Mouse (Mus musculus): ENCODE measurements around the gene Prickle1. TPM values are rescaled to one million over a fixed set of nuclear protein-coding genes. Genes with fewer than 3 reads are reported as not detected.

The Prickle1 gene
- 1 to 10 TPM in 1 of 3 experiments, under 1 TPM in 2; 0.45 to 1.5 (median 0.64) TPM for polyA plus RNA-seq (2017; shearing (Covaris generic))

- ATAC-seq, result peak; percentile 69
Observed at GRCm38 (mm10) chr15:93595746-93596145, at the start of gene Prickle1. Prickle1 (minus strand) TSS chr15:93595891.

- no peak for ATAC-seq
Observed at GRCm38 (mm10) chr15:93640221-93640620, 44.5 kb upstream of the Prickle1 start.

- ATAC-seq, result no peak
Observed at GRCm38 (mm10) chr15:93636976-93637375, 41.3 kb upstream of the Prickle1 start.

- no peak for ATAC-seq
Observed at GRCm38 (mm10) chr15:93635603-93636002, 39.9 kb upstream of the Prickle1 start.

GRCm38 (mm10) chr15:93634536-93634935, 38.8 kb upstream of the Prickle1 start:
- no peak for ATAC-seq

GRCm38 (mm10) chr15:93630001-93630541, 34.4 kb upstream of the Prickle1 start:
- no peak for ATAC-seq

- ATAC-seq, result no peak
Observed at GRCm38 (mm10) chr15:93629201-93629600, 33.5 kb upstream of the Prickle1 start.

- ATAC-seq, result no peak
Observed at GRCm38 (mm10) chr15:93627836-93628797, 32.4 kb upstream of the Prickle1 start.

- ATAC-seq, result no peak
Observed at GRCm38 (mm10) chr15:93619551-93619950, 23.9 kb upstream of the Prickle1 start.

GRCm38 (mm10) chr15:93618442-93619150, 22.9 kb upstream of the Prickle1 start:
- ATAC-seq, result no peak

- ATAC-seq, result no peak
Observed at GRCm38 (mm10) chr15:93616277-93616676, 20.6 kb upstream of the Prickle1 start.

GRCm38 (mm10) chr15:93615031-93615430, 19.3 kb upstream of the Prickle1 start:
- ATAC-seq, result no peak

GRCm38 (mm10) chr15:93613606-93614005, 17.9 kb upstream of the Prickle1 start:
- ATAC-seq, result no peak

- ATAC-seq, result no peak
Observed at GRCm38 (mm10) chr15:93611536-93612300, 16.0 kb upstream of the Prickle1 start.

GRCm38 (mm10) chr15:93610721-93611201, 15.1 kb upstream of the Prickle1 start:
- ATAC-seq, result no peak

- ATAC-seq, result no peak
Observed at GRCm38 (mm10) chr15:93610288-93610687, 14.6 kb upstream of the Prickle1 start.

GRCm38 (mm10) chr15:93602850-93603249, 7.2 kb upstream of the Prickle1 start:
- peak; percentile 40 for ATAC-seq

GRCm38 (mm10) chr15:93601461-93602015, 5.8 kb upstream of the Prickle1 start:
- no peak for ATAC-seq

GRCm38 (mm10) chr15:93596991-93597390, 1.3 kb upstream of the Prickle1 start:
- ATAC-seq, result no peak

- peak; percentile 32 for ATAC-seq
Observed at GRCm38 (mm10) chr15:93596285-93596684, 594 bp upstream of the Prickle1 start.

GRCm38 (mm10) chr15:93594888-93595698, 598 bp downstream of the Prickle1 start:
- peak; percentile 19 for ATAC-seq

Data from inflammation-experienced regulatory T-cells, adult 6 months (primary cell).